Mouse (Mus musculus) telencephalon, adult 2 months (tissue): ENCODE results near the gene Agap2.
A peak's percentile ranks its signal among the peaks of the same experiment; 100 is the strongest.

Experiments used
- DNase-seq: peaks from one replicate; pipeline ENCODE4 v3.0.0-alpha.2; 2011; ENCODE audit warnings: low read depth, low spot score

The Agap2 gene

DNA sequence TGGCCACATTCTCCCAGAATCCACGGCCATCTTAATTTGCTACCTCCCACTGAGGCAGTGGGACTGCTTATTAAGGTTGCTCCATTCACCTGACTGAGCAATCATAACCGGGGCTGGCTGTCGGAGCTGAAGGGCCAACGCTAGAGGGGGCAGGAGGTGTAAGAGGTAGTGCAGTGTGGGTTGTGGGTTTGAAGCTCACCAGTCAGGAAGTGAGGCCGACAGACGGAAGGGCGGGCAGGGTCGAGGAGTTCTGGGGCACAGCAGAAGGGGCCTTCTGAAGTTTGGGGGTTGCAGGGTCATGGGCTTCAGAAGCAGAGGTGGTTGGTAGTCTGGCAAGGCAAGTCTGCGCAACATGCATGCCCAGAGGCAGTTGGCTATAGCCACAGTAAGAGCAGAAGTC lies at the start of gene Agap2:
Gene Agap2, plus strand, starts transcription at position 205 of the 400 bp plus-strand sequence.
- no peak for DNase-seq

- peak; percentile 84 for DNase-seq
Observed at GRCm38 (mm10) chr10:127030336-127031296, 44.5 kb upstream of the Agap2 start, which contains the start of gene Tsfm. Gene Tsfm, minus strand, starts transcription at chr10:127030840.

DNA sequence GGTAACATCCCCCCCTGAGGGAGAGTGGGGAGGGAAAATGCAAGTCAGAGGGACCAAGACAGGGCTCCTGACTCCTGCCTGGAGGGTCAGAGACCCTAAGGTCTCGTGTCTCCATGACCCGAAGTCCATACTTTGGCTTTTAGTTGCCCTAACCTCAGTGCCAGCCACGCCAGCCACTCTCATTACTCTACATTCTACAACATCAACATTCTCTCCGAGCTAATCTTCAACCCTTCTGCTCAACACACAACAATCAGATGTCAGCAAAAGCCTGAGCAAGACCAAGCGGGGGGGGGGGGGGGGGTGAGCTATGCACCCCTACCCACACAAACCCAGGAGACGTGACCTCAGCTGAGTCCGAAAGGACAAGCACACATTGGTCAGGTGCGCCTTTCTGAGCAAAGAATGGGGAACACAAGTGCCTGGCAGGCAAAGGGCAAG lies 41.8 kb upstream of the Agap2 start:
- DNase-seq = no peak

- no peak for DNase-seq
Observed at GRCm38 (mm10) chr10:127036273-127036672, 38.8 kb upstream of the Agap2 start.

DNA sequence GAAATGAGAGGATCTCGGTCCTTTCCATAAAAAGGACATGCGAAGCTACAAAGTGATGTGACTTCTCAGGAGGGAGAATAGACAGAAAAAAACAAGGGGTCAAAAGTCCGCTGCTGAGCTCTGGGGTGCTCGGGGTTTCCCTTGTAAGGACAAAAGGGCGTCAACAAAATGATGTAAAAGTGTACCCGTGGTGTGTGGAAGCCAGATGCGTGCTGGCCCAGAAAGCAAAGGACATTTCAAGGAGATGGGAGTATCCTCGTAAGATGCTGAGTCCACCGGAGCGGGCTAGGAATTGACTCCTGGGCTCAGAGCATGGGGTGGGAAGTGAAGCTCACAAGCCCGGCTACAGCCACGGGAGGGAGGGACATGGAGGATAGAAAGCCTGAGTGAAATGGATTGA lies 37.4 kb upstream of the Agap2 start:
- no peak for DNase-seq

DNA sequence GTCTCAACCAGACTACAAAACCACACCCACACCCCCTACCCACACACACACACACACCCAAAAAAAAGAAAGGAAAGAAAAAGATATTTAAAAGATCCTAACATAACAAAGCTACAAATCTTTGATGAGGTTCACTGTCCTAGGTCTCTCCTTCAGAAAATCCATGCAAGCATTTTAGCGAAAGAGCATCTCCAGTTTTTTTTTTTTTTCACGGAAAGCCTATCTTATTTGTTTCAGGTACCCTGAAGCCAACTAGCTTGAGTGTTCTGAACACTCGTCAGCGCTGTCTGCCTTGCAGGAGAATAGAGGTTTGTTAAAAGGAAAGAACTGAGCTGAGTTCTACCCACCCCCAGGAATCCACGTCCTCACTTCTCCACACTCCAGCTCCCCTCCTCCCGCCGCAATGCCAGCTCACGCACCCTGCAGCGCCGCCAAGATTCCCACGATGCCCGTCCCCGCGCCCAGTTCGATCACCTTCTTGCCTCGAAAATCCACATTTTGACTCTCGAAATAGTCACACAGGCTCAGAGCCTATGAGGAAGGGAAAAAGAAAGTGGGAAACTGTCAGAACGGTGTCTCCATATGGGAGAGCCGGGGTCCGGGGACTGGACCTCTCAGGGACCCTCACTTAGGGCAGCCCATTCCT lies 34.4 kb upstream of the Agap2 start:
- DNase-seq = no peak

- no peak for DNase-seq
Observed at GRCm38 (mm10) chr10:127041274-127041766, 33.8 kb upstream of the Agap2 start, which contains the start of the genes Mettl1 and Eef1akmt3. Gene Mettl1, plus strand, starts transcription at chr10:127041414. Gene Eef1akmt3, minus strand, starts transcription at chr10:127041513.

DNA sequence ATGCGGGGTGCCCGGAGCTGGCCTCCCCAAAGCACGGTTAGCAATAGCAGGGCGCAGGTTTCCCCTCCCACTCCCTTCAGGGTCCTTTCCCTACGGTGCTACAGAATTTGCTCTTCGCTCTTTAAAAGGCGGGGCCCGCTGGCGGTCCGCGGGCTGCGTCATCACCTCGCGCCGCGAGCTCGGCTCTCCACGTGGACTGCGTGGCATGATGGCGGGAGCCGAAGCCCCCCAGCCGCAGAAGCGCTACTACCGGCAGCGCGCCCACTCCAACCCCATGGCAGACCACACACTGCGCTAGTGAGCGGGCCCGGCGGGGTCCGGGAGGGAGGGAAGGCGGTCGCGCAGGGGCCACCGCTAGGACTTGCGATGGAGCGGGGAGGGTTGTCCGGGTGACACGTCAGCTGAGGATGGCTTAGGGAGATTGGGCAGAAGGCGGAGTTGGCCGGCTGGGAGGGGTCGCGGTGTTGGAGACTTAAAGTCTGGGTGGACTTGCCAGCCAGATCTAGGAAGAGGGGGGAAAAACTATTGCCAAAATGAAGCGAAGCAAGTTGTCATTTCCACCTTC lies 33.2 kb upstream of the Agap2 start:
- no peak for DNase-seq

DNA sequence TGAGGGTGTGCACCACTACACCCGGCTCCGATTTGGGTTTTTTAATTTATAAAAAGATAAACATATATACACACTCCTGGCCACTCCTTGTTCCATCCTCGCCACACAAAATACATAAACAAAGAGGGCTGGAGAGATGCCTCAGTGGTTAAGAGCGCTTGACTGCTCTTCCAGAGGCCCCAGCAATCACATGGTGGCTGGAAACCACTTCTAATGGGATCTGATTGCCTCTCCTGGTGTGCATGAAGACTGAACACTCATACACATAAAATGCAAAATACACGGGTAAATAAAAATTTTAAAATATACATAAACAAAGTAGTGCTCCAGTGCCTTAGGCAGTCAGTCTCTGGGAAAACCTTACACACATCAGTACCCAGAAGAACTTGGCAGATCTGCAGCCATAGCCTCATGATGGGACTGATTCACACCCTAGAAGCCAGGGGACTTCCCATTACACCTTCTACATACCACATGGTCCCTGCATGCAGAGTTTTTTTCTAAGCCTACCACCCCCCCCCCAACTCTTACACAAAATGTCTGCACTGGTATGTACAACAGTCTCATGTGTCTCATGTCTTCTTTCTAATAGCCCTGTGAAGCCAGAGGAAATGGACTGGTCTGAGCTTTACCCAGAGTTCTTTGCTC lies 32.5 kb upstream of the Agap2 start:
- no peak for DNase-seq

- DNase-seq = no peak
Observed at GRCm38 (mm10) chr10:127043187-127043586, 31.9 kb upstream of the Agap2 start.

DNA sequence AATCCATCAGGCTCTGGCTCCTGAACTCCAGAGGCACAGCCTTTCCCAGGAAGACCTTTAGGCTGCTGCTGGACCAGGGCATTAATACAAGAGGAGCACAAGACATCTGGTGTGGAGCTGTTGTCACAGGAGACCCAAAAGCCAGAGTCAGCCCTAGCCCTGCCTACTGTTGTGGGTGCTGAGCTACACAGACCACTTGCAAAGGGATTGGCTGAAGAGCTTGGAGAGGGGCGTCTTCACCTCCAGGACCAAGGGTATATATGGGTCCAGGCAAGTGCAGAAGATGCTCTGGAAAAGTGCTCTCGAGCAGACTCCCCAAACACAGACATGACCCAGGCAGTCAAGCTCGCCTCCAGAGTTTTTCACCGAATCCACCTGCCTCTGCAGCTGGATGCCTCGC lies 27.1 kb upstream of the Agap2 start, which contains the start of gene Cyp27b1:
Gene Cyp27b1, plus strand, starts transcription at position 297 of the 400 bp plus-strand sequence.
- DNase-seq = no peak

DNA sequence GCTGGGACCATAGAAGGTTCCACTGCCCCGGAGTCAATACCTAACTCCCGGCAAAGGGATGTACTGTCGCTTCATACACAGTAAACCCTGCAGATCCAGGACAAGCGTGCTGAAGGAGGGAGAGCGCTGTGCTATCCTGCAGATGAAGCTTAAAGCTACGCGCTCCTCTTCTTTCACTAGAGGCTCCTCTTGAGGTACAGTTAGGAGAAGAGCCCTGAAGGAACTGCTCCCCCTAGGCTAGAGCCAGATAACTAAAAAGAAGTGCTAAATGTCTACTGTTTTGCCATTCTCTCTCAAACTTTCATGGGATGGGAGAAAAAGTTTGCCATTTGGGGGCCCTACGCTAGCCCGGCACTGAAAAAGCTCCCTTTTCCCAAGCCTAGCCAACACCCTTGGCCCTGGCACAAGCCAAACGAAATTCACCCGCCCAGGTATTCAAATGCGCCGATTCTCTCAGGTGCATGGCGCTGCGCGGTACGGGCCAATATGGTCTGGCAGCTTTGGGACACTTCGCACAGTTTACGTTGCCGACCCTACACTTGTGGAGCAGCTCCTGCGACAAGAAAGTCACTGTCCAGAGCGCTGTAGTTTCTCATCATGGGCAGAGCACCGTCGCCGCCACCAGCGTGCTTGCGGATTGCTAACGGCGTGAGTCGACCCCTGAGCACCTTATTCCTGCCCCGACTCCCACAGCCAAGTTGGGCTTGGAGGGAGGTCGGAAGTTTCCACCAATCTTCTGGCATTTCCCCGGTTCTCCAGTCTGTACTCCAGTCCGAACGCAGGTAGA lies 26.3 kb upstream of the Agap2 start:
- no peak for DNase-seq

DNA sequence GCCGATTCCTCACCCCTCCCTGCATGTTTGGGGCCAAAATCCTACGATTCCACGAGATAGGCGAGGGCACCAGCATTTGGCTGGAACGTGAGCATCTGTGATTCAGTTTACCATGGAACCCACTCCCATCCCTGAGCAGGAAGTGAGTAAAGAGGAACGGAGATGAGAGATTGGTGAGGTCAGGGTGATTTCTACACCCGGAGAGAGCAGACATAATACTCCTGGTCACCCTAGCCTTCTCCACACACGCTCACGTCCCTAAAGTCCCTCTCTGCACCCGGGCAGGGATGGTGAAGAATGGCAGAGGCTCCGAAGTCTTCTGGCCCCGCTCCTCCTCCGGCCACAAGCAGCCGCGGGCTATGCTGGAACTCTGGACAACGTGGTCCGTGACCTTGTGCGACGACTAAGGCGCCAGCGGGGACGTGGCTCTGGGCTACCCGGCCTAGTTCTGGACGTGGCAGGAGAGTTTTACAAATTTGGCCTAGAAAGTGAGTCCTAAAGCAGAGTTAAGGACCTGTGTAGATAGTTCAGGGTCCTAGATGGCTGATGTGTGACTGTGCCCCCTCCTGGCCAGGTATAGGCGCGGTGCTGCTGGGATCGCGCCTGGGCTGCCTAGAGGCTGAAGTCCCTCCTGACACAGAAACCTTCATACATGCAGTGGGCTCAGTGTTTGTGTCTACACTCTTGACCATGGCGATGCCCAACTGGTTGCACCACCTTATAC lies 25.5 kb upstream of the Agap2 start:
- no peak for DNase-seq

DNA sequence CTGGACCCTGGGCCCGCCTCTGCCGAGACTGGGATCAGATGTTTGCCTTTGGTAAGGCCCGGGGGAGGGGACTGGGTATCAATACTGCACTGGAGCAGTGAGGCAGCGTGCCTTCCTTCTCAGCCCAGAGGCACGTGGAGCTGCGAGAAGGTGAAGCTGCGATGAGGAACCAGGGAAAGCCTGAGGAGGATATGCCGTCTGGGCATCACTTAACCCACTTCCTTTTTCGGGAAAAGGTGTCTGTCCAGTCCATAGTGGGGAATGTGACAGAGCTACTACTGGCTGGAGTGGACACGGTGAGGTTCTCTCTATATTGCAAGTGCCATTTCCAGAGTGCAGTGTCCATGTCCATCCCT lies 25.0 kb upstream of the Agap2 start:
- no peak for DNase-seq

DNA sequence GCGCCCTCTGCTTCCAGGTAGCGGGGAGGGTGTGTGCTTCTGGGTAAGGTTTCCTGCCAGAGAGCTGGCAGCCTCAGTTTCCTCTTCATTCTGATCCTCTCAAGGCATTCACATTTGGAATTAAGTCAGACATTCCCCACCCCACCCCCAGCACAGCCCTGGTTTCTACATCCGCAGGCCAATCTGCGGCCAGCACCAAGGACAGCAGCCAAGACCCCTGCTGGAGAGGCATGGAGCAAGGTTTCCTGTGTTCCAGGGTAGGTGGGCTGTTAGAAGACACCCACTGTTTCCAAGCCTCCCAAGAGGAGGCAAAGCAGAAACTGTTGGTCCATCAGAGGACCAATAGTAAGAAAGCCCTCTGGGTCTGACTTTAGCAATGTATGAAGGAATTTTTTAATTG lies 20.4 kb upstream of the Agap2 start:
- no peak for DNase-seq

GRCm38 (mm10) chr10:127055406-127055805 lies 19.7 kb upstream of the Agap2 start:
- no peak for DNase-seq

GRCm38 (mm10) chr10:127056490-127056889 lies 18.6 kb upstream of the Agap2 start:
- DNase-seq = no peak

DNA sequence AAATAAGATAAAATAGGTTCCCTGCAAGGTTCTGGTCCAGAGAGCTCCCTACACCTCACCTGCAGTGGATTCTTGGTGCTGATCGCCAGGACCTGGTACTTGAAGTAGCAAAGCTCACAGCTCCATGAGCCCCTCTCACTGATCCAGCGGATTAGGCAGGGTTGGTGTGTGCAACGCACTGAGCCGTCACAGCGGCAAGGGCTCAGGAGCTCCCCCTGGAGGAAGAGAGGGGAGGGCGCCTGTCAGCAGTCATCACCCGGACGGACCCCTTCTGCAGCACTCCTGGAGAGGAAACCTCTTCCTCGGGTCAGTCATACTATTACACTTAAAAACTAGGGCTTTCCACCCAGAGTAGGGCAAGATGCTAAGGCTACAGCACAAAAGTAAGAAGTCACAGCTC lies 16.9 kb upstream of the Agap2 start:
- no peak for DNase-seq

DNA sequence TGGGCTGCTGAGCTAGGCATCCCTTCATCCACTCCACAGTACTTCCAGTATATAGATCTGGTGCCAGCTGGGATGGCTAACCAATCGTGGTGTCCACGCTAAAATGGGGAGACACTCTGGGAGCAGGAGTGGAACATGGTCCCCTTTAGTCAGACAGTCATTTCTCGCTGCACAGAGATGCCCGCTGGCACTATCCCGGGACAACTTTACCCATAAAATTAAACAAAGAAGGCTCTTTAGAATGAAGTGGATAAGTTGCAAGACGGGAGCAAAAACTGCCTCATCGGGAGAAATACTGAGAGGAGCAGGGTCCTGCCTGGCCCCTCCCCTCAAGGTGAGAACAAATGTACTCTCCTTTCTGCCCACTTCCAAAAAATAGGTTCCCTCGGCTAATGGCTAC lies 16.4 kb upstream of the Agap2 start:
- DNase-seq = no peak
